Mouse (Mus musculus): Measurements from ENCODE around the gene A930009A15Rik. TPM values are rescaled to one million over a fixed set of nuclear protein-coding genes. Genes with fewer than 3 reads are reported as not detected.
A peak's percentile ranks its signal among the peaks of the same experiment; 100 is the strongest.

The A930009A15Rik gene
- polyA plus RNA-seq, 1 experiment from 2014 or later: not detected

DNA sequence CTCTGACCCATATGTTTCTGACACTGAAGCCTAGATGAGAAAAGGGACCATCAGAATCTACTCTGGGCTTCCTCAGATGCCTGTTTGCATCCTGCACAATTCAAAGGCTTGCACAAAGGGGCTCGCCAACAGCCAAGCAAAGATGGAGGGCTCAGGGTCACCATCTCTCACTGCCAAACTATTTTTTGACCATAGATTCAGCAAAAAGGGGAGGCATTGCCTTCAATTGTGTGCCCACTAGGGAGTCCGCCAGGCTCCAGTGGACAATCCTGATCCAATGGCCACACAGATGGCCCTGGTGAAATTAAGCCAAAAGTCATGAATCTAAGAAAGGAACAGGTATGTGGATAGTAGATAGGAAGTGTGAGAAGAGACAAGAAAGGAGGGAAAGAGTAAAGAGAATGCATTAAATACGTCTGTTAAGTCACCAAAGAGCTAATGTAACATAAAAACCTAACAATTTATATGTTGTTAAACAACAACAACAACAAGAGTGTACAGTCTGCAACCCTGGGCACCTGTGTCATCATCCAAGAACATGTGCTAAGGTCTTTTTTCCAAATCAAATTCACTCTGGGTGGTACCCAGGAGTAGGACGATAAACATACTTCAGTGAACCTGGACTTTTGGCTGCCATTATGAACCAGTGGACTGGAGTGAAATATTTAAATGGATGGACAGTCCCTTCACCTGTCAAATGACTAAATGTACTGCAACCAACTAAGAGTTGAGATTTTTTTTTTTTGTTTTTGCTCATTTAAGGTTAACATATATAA lies 6.7 kb upstream of the A930009A15Rik start:
- Histone ChIP-seq H3K27ac (ENCODE audit: low read depth) (no peak overlapping the region), H3K4me1 (ENCODE audit: insufficient read depth) (no peaks in the 10 kb centered on the region), H3K9me3 (ENCODE audit: low read depth, low read length) (no peaks in the 10 kb centered on the region), H3K27me3 (ENCODE audit: insufficient read depth, low read length) (no peaks in the 10 kb centered on the region), H3K36me3 (ENCODE audit: insufficient read depth) (no peaks in the 10 kb centered on the region), H3K9ac (no peak overlapping the region), H3K4me3 (ENCODE audit: low read depth, low read length) (no peak overlapping the region), H3K4me2 (no peak overlapping the region)
- ATAC-seq (ENCODE audit: insufficient read depth) (no peak), DNase-seq (no peak)
- WGBS: 84% methylated on average over 4 of the region's 4 CpGs
- TF ChIP-seq CTCF (IDR thresholded peaks at IDR 0.05; ENCODE audit: low read depth): no peak

DNA sequence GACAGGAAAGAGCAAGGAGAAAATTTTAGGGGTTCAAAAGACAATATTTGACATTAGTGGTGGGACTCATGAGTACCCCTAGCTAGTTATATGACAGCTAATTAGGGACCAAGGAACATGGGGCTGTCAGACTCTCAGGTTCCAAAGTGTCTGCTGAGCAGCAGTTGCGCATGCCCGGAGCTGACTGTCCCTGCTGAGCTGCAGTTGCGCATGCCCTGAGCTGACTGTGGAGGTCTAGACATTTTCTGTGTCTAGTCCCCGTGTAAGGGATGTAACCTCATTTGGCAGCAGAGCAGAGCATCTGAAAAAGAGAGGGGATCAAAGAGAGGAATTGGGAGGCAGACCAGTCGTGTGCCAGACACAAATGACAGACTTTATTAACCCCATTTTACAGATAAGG lies 5.8 kb upstream of the A930009A15Rik start:
- Histone ChIP-seq H3K36me3 (ENCODE audit: insufficient read depth) (no peaks in the 10 kb centered on the region), H3K4me3 (ENCODE audit: low read depth, low read length) (no peak overlapping the region), H3K9me3 (ENCODE audit: low read depth, low read length) (no peaks in the 10 kb centered on the region), H3K4me1 (ENCODE audit: insufficient read depth) (no peaks in the 10 kb centered on the region), H3K27me3 (ENCODE audit: insufficient read depth, low read length) (no peaks in the 10 kb centered on the region), H3K27ac (ENCODE audit: low read depth) (no peak overlapping the region), H3K4me2 (no peak overlapping the region), H3K9ac (no peak overlapping the region)
- DNase-seq (no peak), ATAC-seq (ENCODE audit: insufficient read depth) (no peak)
- TF ChIP-seq CTCF (IDR thresholded peaks at IDR 0.05; ENCODE audit: low read depth): no peak
- 69% methylated on average over 5 of the region's 5 CpGs for WGBS

DNA sequence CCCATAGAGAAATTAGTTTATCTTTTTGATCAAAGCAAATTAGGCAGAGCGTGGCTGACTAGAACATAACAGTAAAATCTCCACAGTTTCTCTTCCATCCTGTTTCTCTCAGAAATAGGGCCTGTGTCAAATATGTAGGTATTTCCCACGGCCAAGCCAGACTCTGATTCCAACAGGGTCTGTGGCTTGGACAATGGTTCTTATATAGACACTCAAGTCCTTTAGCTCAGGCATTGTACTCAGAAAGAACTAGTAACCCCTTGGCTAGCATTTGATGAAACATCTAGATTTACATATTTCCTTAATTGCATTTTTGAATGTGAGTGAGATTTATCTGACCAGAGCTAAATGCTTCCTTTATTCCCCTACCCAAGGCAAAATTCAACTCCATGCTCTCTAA lies 791 bp downstream of the A930009A15Rik start:
- no peak overlapping the region for H3K4me3 ChIP-seq (ENCODE audit: low read depth, low read length)
- H3K27ac ChIP-seq (ENCODE audit: low read depth): no peak overlapping the region
- whole genome bisulfite sequencing: 73% methylated on average over 2 of the region's 2 CpGs
- H3K4me1 ChIP-seq (ENCODE audit: insufficient read depth): no peaks in the 10 kb centered on the region
- no peak overlapping the region for H3K9ac ChIP-seq
- no peak for TF ChIP-seq CTCF (IDR thresholded peaks at IDR 0.05; ENCODE audit: low read depth)
- no peaks in the 10 kb centered on the region for H3K9me3 ChIP-seq (ENCODE audit: low read depth, low read length)
- ATAC-seq (ENCODE audit: insufficient read depth) (no peak), DNase-seq (no peak)
- H3K4me2 ChIP-seq: no peak overlapping the region
- no peaks in the 10 kb centered on the region for H3K36me3 ChIP-seq (ENCODE audit: insufficient read depth)
- no peaks in the 10 kb centered on the region for H3K27me3 ChIP-seq (ENCODE audit: insufficient read depth, low read length)

DNA sequence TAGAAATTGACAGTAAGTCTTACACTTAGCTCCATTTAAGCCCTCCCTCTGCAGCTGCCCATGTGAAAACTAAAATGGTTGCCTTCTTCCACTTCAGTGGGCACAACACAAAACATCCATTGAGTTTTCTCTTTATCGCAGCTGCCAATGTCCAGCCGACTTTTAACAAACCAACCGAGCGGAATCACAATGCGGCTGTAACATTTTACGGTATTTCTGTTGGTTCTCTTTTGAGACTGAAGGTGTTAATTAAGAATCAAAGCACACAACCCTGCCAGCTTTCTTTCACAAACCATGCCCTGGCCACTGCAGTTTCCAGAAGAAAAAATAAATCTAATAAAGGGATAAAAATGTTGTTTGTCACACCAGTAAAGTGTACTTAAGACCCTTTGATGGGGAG lies 1.5 kb downstream of the A930009A15Rik start:
- Histone ChIP-seq H3K4me2 (no peak overlapping the region), H3K27ac (ENCODE audit: low read depth) (no peak overlapping the region), H3K4me1 (ENCODE audit: insufficient read depth) (no peaks in the 10 kb centered on the region), H3K36me3 (ENCODE audit: insufficient read depth) (no peaks in the 10 kb centered on the region), H3K4me3 (ENCODE audit: low read depth, low read length) (no peak overlapping the region), H3K9ac (no peak overlapping the region), H3K27me3 (ENCODE audit: insufficient read depth, low read length) (no peaks in the 10 kb centered on the region), H3K9me3 (ENCODE audit: low read depth, low read length) (no peaks in the 10 kb centered on the region)
- DNase-seq (no peak), ATAC-seq (ENCODE audit: insufficient read depth) (no peak)
- 88% methylated on average over 6 of the region's 6 CpGs for WGBS
- TF ChIP-seq CTCF (IDR thresholded peaks at IDR 0.05; ENCODE audit: low read depth): no peak

DNA sequence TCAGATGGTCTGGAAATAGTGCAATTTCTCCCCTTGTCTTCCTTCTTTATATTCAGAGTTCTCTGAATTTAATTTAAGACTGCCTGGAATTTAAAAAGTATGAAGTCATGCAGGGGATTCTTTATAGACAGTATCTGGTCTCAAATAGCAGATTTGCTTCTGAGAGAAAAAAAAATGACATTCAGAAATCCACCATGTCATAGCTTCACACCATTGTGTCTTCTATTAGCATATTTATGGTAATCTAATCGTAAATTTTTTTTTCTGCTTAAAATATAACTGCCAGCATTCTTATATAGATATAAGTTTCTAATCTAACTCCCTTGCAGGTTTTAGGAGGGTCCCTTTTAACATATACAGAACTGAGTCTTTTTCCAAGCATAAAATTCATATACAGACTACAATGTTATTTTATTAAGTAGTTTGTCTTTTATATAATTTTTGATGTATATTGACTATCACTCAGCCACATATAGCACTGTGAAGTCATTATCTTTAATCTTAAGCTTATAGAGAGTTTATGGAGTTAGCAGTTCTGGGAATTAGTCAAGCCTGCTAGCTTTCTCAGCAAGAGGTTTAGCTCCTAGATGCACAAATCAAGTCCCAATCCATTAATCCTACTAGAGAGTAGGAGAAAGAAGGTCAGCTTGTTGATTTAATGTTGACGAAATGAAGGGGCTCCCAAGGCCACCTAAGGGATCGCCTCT lies 2.1 kb downstream of the A930009A15Rik start:
- Histone ChIP-seq H3K9me3 (ENCODE audit: low read depth, low read length) (no peaks in the 10 kb centered on the region), H3K27me3 (ENCODE audit: insufficient read depth, low read length) (no peaks in the 10 kb centered on the region), H3K4me2 (no peak overlapping the region), H3K4me1 (ENCODE audit: insufficient read depth) (no peaks in the 10 kb centered on the region), H3K4me3 (ENCODE audit: low read depth, low read length) (no peak overlapping the region), H3K27ac (ENCODE audit: low read depth) (no peak overlapping the region), H3K9ac (no peak overlapping the region), H3K36me3 (ENCODE audit: insufficient read depth) (no peaks in the 10 kb centered on the region)
- ATAC-seq (ENCODE audit: insufficient read depth): no peak
- no peak for TF ChIP-seq CTCF (IDR thresholded peaks at IDR 0.05; ENCODE audit: low read depth)
- DNase-seq: no peak
- WGBS: 37% methylated on average over 3 of the region's 3 CpGs

DNA sequence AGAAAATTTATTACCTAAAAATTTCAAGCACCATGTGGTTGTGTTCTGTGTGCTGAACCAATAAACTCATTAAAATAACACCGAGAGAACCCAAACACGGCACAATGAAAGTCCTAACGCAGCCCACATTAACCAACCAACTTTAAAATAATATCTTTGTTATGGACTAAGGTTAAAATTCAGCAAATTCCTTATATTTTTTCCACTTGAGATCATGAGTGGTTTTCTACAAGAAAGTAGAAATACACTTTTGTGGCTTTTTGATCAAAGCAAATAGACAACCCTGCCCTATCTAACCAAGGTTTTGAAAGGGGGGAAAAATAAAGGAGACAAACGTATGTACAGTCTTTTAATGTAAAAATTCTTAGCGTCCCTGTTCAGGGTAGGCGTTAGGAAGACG lies 9.3 kb downstream of the A930009A15Rik start:
- no peak for ATAC-seq (ENCODE audit: insufficient read depth)
- H3K9ac ChIP-seq: no peak overlapping the region
- TF ChIP-seq CTCF (IDR thresholded peaks at IDR 0.05; ENCODE audit: low read depth): no peak

DNA sequence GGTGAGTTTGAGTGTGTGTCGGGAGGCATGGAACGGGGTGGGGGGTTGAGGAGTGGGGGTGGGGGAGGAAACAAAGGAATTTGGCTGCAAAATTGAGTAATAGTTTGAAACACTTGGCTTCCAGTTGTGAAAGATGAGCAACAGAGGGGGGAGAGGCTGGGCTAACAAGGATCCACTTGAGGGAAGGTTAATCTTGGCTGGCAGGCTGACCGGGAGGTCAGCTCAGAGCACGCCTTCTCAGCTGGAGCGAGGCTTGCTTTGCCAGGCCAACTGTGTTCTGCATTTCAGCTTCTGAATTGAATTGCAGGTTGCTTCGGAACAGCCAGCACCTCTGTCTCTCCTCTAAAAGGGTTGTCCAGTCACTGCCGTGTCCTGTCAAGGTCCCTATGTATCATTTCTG lies 9.7 kb downstream of the A930009A15Rik start:
- Histone ChIP-seq H3K9ac (no peak overlapping the region), H3K9me3 (ENCODE audit: low read depth, low read length) (no peaks in the 10 kb centered on the region), H3K27ac (ENCODE audit: low read depth) (no peak overlapping the region), H3K4me3 (ENCODE audit: low read depth, low read length) (no peak overlapping the region), H3K4me2 (no peak overlapping the region), H3K36me3 (ENCODE audit: insufficient read depth) (no peaks in the 10 kb centered on the region), H3K27me3 (ENCODE audit: insufficient read depth, low read length) (peaks cover 13% of the 10 kb centered on the region), H3K4me1 (ENCODE audit: insufficient read depth) (no peaks in the 10 kb centered on the region)
- ATAC-seq (ENCODE audit: insufficient read depth): no peak
- DNase-seq: peak; percentile 27
- 7% methylated on average over 7 of the region's 7 CpGs for WGBS
- TF ChIP-seq CTCF (IDR thresholded peaks at IDR 0.05; ENCODE audit: low read depth): no peak

More for the DNA sequence above, 9.3 kb downstream of the A930009A15Rik start:
- H3K27me3 ChIP-seq (ENCODE audit: insufficient read depth, low read length): peaks cover 9% of the 10 kb centered on the region
- WGBS: 47% methylated on average over 7 of the region's 7 CpGs
- H3K27ac ChIP-seq (ENCODE audit: low read depth): no peak overlapping the region
- H3K36me3 ChIP-seq (ENCODE audit: insufficient read depth): no peaks in the 10 kb centered on the region
- no peak overlapping the region for H3K4me2 ChIP-seq
- DNase-seq: no peak
- no peaks in the 10 kb centered on the region for H3K9me3 ChIP-seq (ENCODE audit: low read depth, low read length)
- H3K4me1 ChIP-seq (ENCODE audit: insufficient read depth): no peaks in the 10 kb centered on the region
- H3K4me3 ChIP-seq (ENCODE audit: low read depth, low read length): no peak overlapping the region
